Mouse (Mus musculus) ES-Bruce4 (cell line): ENCODE data around the gene Gpr88. TPM values are rescaled to one million over a fixed set of nuclear protein-coding genes. Genes with fewer than 3 reads are reported as not detected.
"Not testable (repeated sequence)": the region's sequence is repeated elsewhere in the genome, so short reads cannot be mapped to it uniquely, and the experiment has no call there.

Source experiments
- H3K27ac ChIP-seq: 2 replicates; pipeline ENCODE4 v1.5.1; 2012; ENCODE audit warnings: low read length, inconsistent platforms; ENCODE audit not compliant: insufficient read depth
- H3K27me3 ChIP-seq: 2 replicates; pipeline ENCODE4 v1.6.1; 2012; ENCODE audit warnings: mild to moderate bottlenecking, low read length, inconsistent platforms; ENCODE audit not compliant: control insufficient read depth, poor library complexity, insufficient read depth, severe bottlenecking
- H3K36me3 ChIP-seq: 2 replicates; pipeline ENCODE4 v1.6.1; 2012; ENCODE audit warnings: inconsistent platforms, mild to moderate bottlenecking, low read length, moderate library complexity; ENCODE audit not compliant: control insufficient read depth, poor library complexity, insufficient read depth, severe bottlenecking
- H3K4me1 ChIP-seq: one replicate; pipeline ENCODE4 v1.8.1; 2011; ENCODE audit warnings: low read length; ENCODE audit not compliant: control insufficient read depth, insufficient read depth
- H3K4me3 ChIP-seq: 2 replicates; pipeline ENCODE4 v1.5.1; 2011; ENCODE audit warnings: low read depth, mild to moderate bottlenecking, low read length
- H3K9ac ChIP-seq: 2 replicates; pipeline ENCODE4 v1.6.1; 2012; ENCODE audit warnings: low read depth, mild to moderate bottlenecking, inconsistent platforms; ENCODE audit not compliant: poor library complexity, severe bottlenecking
- H3K9me3 ChIP-seq: replicated peaks from 2 replicates; pipeline ENCODE4 v1.6.1; 2012; ENCODE audit warnings: mild to moderate bottlenecking, low read length, inconsistent platforms; ENCODE audit not compliant: control insufficient read depth, poor library complexity, insufficient read depth, severe bottlenecking
- CTCF ChIP-seq: IDR thresholded peaks from one replicate; pipeline ENCODE4 v1.8.1; 2011; ENCODE audit warnings: low read depth, low read length
- EP300 ChIP-seq: IDR thresholded peaks from 2 replicates; pipeline ENCODE4 v1.6.1; 2011; ENCODE audit warnings: low read depth, low read length; ENCODE audit not compliant: insufficient read depth
- POLR2A ChIP-seq: IDR thresholded peaks from one replicate; pipeline ENCODE4 v1.8.1; 2011; ENCODE audit warnings: low read length; ENCODE audit not compliant: insufficient read depth
- polyA plus RNA-seq: library from polyadenylated mRNA; stranded (reverse); fragments of >200 nt; gene quantifications from 2 replicates; pipeline ENCODE4 v1.2.4, GENCODE M21; 2011; ENCODE audit warnings: low read depth; ENCODE audit not compliant: missing spikeins, insufficient read depth, insufficient read length

The Gpr88 gene
- polyA plus RNA-seq, 1 experiment: not detected

DNA sequence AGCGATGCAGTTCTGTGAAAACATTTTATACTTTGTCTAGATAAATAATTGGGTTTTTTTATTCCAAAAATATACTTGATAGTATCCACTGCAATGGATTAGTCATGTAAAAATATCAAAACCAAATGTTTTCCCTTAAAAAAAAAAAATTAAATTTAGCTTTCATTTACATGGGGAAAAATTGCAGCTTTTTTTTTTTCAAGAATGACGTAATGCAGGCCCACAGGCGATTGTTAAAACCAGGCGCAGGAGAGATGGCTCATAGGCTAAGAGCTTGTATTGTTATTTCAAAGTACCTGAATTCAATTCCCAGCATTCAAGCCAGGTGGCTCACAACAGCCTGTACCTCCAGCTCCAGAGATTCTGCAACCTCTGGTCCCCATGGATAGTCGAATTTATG is 25.9 kb downstream of the Gpr88 start:
- TF ChIP-seq EP300: no peak
- TF ChIP-seq POLR2A: no peak
- no peak for TF ChIP-seq CTCF
- Histone ChIP-seq H3K9me3 (no peaks in the 10 kb centered on the region), H3K27ac (no peak overlapping the region), H3K36me3 (no peaks in the 10 kb centered on the region), H3K4me1 (peaks cover 4% of the 10 kb centered on the region), H3K9ac (no peak overlapping the region), H3K27me3 (no peaks in the 10 kb centered on the region), H3K4me3 (no peak overlapping the region)

DNA sequence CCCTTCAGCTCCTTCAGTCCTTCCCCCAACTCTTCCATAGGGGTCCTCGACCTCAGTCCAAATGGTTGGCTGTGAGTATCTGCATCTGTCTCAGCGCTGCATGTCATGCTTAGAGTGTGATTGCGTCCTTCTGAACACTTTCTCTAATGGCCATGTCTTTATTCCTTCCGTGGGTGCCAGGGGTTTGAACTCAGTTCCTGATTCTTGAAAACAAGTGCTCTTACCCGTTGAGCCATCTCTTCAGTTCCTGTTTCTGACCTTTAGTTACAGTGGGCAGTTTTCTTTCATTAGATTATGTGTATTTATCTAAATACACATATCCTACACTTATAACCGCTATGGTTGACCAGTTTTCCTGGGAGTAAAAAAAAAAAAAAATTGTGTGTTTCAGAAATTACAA is 26.4 kb downstream of the Gpr88 start:
- H3K4me1 ChIP-seq: peaks cover 4% of the 10 kb centered on the region
- 0 out of 2 replicates have a peak, but pooled peaks cover 4% of the 10 kb centered on the region for H3K9me3 ChIP-seq
- no peaks in the 10 kb centered on the region for H3K27me3 ChIP-seq
- H3K4me3 ChIP-seq: no peak overlapping the region
- H3K9ac ChIP-seq: no peak overlapping the region
- no peak overlapping the region for H3K27ac ChIP-seq
- H3K36me3 ChIP-seq: no peaks in the 10 kb centered on the region
- TF ChIP-seq CTCF (no peak), EP300 (no peak), POLR2A (no peak)

DNA sequence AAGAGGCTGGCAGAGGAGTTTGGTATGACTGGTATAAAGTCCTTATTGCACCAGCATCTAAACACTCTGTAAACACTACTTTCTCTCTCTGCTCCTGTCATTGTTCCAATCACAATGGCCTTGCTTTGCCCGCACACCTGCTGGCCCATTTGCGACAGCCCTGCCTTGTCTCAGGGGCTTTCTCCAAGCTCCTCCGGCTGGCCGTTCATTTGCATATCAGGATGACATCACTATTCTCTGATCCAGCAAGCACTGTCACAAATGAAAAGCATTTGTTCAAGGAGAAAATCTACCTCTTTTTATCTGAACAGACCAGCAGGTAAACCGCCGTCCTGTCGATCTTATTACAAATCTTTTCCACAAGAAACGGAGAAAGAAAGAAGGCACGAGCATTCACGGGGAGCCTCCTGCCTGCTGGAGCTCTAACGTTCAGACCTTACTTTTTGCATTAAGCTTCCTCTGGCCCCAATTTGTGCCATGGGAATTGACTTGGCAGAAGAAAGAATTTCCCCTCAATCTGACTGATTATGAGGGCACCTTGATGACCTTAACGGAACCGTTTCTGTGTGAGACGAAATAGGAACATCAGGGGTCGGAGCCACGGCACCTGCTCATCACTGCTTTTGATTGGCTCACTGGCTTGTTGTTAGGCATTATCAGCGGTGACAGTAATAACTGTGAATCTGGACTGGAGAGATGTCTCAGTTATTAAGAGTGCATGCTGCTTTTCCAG is 30.6 kb downstream of the Gpr88 start:
- Histone ChIP-seq H3K27ac (no peak overlapping the region), H3K9me3 (0 out of 2 replicates have a peak, but pooled peaks cover 4% of the 10 kb centered on the region), H3K4me1 (peaks cover 4% of the 10 kb centered on the region), H3K27me3 (no peaks in the 10 kb centered on the region), H3K9ac (no peak overlapping the region), H3K36me3 (no peaks in the 10 kb centered on the region), H3K4me3 (no peak overlapping the region)
- TF ChIP-seq POLR2A (no peak), EP300 (peak; percentile 70)

DNA sequence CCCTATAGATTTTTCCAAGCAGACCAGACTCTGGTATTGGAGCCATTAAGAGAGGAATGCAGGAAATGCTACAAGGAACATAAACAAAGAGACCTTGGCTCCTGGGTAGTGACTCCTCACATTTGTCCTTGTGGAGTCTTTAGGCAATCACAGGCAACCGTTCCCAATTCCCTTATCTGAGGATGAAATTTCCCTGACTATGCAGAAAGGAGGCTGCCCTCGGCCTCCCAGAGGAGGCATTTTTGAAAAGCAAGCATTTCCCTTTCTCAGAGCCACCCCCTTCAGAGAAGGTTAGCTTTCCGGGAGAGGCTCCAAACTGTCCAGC is 31.7 kb downstream of the Gpr88 start:
- H3K27ac ChIP-seq: no peak overlapping the region
- TF ChIP-seq CTCF: no peak
- TF ChIP-seq EP300: no peak
- TF ChIP-seq POLR2A: no peak

DNA sequence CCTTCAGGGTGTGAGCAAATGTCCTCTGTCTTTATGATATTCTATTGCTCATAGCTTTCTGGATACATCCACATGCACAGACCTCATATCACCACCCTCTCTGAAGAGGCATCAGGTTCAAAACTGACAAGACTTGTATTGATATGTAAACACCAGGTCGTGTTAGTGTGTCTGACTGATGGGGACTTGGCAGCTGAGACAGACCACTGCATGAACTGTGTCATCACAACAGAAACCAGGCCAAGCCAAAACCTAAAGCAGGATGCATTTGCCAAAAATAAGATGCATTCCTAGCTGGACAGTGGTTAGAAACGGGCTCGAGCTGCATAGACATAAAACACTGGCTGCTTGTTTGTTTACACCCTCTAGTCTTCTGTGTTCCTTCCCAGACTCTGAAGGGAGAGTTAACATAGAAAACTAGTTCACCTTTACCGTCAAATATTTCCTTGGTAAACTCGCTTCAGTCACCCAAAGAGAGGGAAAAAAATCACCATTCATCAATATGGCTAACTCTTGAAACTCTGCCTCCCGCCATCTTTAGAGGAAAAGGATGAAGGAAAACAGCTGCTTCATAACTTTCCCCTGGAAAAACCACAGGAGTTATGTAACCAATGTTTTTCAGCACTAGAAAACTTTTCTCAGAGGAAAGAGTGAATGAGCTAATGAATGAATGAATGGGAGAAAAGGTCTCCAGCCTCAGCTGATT is 32.2 kb downstream of the Gpr88 start:
- peaks cover 4% of the 10 kb centered on the region for H3K4me1 ChIP-seq
- no peaks in the 10 kb centered on the region for H3K36me3 ChIP-seq
- no peak overlapping the region for H3K4me3 ChIP-seq
- H3K9me3 ChIP-seq: 0 out of 2 replicates have a peak, but pooled peaks cover 4% of the 10 kb centered on the region
- no peak overlapping the region for H3K9ac ChIP-seq
- no peak for TF ChIP-seq EP300
- TF ChIP-seq CTCF: no peak
- TF ChIP-seq POLR2A: no peak
- no peak overlapping the region for H3K27ac ChIP-seq
- H3K27me3 ChIP-seq: no peaks in the 10 kb centered on the region

More for the DNA sequence above, 31.7 kb downstream of the Gpr88 start:
- H3K9me3 ChIP-seq: 0 out of 2 replicates have a peak, but pooled peaks cover 4% of the 10 kb centered on the region
- H3K36me3 ChIP-seq: no peaks in the 10 kb centered on the region
- H3K9ac ChIP-seq: no peak overlapping the region
- no peak overlapping the region for H3K4me3 ChIP-seq
- no peaks in the 10 kb centered on the region for H3K27me3 ChIP-seq
- peaks cover 4% of the 10 kb centered on the region for H3K4me1 ChIP-seq

DNA sequence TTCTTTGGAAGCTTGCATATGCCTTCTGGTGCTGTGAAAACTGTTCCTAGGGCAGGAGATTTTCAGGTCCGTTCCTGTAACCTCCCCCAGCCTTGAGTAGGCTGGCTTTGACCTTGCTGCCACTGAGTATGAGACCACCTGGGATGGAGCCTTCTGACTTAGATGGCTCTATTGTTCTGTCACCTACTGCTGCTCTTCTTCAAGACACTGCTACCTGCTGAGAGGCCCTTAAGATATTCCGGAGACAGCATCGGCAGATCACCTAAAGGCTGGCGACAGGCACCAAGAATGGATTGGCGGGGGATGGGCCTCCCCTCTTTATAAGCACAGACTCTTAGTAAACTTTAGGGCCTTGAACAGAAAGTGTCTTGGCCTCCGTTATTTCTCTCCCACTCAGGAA is 35.9 kb downstream of the Gpr88 start:
- not testable (repeated sequence) for H3K27ac ChIP-seq, H3K9ac ChIP-seq, H3K36me3 ChIP-seq, H3K9me3 ChIP-seq, H3K27me3 ChIP-seq, H3K4me1 ChIP-seq, H3K4me3 ChIP-seq
